Mouse (Mus musculus) lung, postnatal 0 days (tissue): ENCODE data around the gene Cdc25b.

ENCODE experiments used
- CTCF ChIP-seq: IDR thresholded peaks from 2 replicates; pipeline ENCODE4 v1.5.1; 2016; ENCODE audit warnings: antibody characterized with exemption, mild to moderate bottlenecking
- EP300 ChIP-seq: IDR thresholded peaks from 2 replicates; pipeline ENCODE4 v1.6.1; 2016; ENCODE audit warnings: antibody characterized with exemption, mild to moderate bottlenecking, control low read depth

GRCm38 (mm10) chr2:131209969-131210792 is 23.4 kb downstream of the Cdc25b start:
- TF ChIP-seq CTCF: peak; percentile 98
- no peak for TF ChIP-seq EP300
